Mouse (Mus musculus) forebrain, postnatal 0 days (tissue): ENCODE measurements at regions not wholly inside any gene's neighbourhood (a gene's known extent, or its start where the extent isn't known, plus 50 kb on each side); places are given as distances from the start of the nearest gene placed in this dataset.

Experiments
- ATAC-seq: fragments of 200-750 bp; cut with Nextera tagmentation; 2 replicates; pipeline ENCODE4 v1.8.0; 2017; ENCODE audit warnings: mild to moderate bottlenecking, moderate library complexity
- DNase-seq: peaks from one replicate; pipeline ENCODE4 v3.0.0-alpha.2; 2015
- H3K27ac ChIP-seq: fragments of 300-500 bp; sonication (generic); 2 replicates; pipeline ENCODE4 v1.5.1; 2014; ENCODE audit warnings: low read depth, mild to moderate bottlenecking, antibody characterized with exemption, low read length, moderate library complexity, mixed read lengths
- H3K27me3 ChIP-seq: fragments of 300-500 bp; sonication (generic); 2 replicates; pipeline ENCODE4 v1.6.1; 2014; ENCODE audit warnings: mild to moderate bottlenecking, low read length, mixed read lengths; ENCODE audit not compliant: insufficient read depth
- H3K36me3 ChIP-seq: fragments of 300-500 bp; sonication (generic); 2 replicates; pipeline ENCODE4 v1.6.1; 2014; ENCODE audit warnings: mild to moderate bottlenecking, moderate library complexity; ENCODE audit not compliant: insufficient read depth
- H3K4me1 ChIP-seq: fragments of 300-500 bp; sonication (generic); 2 replicates; pipeline ENCODE4 v1.6.1; 2014; ENCODE audit warnings: antibody characterized with exemption; ENCODE audit not compliant: insufficient read depth
- H3K4me2 ChIP-seq: fragments of 300-500 bp; sonication (generic); 2 replicates; pipeline ENCODE4 v1.6.1; 2014; ENCODE audit warnings: low read depth, mild to moderate bottlenecking, moderate library complexity
- H3K4me3 ChIP-seq: fragments of 300-500 bp; sonication (generic); 2 replicates; pipeline ENCODE4 v1.5.1; 2014; ENCODE audit warnings: low read depth, low read length, mixed read lengths
- H3K9ac ChIP-seq: fragments of 300-500 bp; sonication (generic); 2 replicates; pipeline ENCODE4 v1.6.1; 2014; ENCODE audit warnings: mild to moderate bottlenecking
- H3K9me3 ChIP-seq: fragments of 300-500 bp; sonication (generic); 2 replicates; pipeline ENCODE4 v1.6.1; 2016; ENCODE audit warnings: low read length
- CTCF ChIP-seq: sonication (generic); IDR thresholded peaks from 2 replicates; pipeline ENCODE4 v1.5.1; 2016; ENCODE audit warnings: antibody characterized with exemption, control low read depth, low read depth
- WGBS: fragments of 180-500 bp; shearing (Covaris S2); extraction: QIAGEN DNeasy Blood & Tissue Kit; methylation state at CpG from one replicate; pipeline ENCODE4 v1.1.7; 2014; 5-methylcytosine and 5-hydroxymethylcytosine counted together

DNA sequence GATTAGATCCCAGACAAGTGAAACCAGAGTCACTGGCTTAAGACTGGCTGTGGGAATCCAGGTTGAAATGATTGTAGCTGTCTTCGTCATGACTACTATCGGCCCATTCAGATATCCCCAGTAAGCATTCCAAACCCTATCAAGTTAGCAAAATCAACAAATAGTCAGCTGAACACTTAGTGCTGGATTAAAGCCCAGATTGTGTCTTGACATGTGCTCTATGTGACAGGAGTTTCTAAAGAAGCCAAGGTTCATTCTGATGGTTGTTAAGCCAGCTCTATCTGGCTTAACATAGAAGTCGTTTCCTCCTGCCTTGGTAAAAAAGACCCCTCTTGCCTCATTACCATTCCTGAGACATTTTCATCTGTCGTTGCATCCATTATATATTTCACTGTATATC, 59.1 kb upstream of the Kirrel3 start:
- Histone ChIP-seq H3K4me2 (no peak overlapping the region), H3K9ac (no peak overlapping the region), H3K36me3 (no peaks in the 10 kb centered on the region), H3K4me1 (no peaks in the 10 kb centered on the region; the same call in 1 of the 2 replicates), H3K4me3 (no peak overlapping the region), H3K9me3 (no peaks in the 10 kb centered on the region), H3K27ac (no peak overlapping the region), H3K27me3 (no peaks in the 10 kb centered on the region)
- ATAC-seq: peak; percentile 38; the same call in 1 of the 2 replicates
- DNase-seq: no peak
- 35% methylated on average over 4 of the region's 4 CpGs for WGBS
- TF ChIP-seq CTCF: no peak

DNA sequence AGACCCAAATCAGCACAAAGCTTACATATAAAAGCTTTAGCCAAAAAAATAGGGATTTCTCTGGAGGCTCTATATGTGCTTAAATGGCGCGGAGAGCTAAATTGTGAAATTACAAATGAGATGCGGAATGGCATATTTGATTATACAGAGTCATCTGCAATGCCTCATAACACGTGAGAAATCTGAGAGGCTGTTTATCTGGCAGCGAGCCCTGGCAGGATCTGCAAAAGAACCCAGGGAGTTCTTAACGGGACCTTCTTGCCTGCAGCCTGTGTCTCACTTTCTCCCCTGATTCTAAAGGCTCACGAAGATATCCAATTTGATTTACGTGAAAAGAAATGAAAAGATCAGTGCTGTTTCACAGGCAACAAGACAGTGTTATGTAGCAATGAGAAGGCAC, 58.0 kb upstream of the Kirrel3 start:
- Histone ChIP-seq H3K9ac (no peak overlapping the region), H3K9me3 (no peaks in the 10 kb centered on the region), H3K27me3 (no peaks in the 10 kb centered on the region), H3K4me1 (no peaks in the 10 kb centered on the region), H3K36me3 (no peaks in the 10 kb centered on the region), H3K27ac (no peak overlapping the region), H3K4me2 (no peak overlapping the region), H3K4me3 (no peak overlapping the region)
- TF ChIP-seq CTCF: no peak
- DNase-seq: peak; percentile 61
- peak; percentile 18; the same call in 1 of the 2 replicates for ATAC-seq
- WGBS: 40% methylated on average over 8 of the region's 8 CpGs
